Mouse (Mus musculus): Measurements from ENCODE around the gene Ddr2. TPM values are rescaled to one million over a fixed set of nuclear protein-coding genes. Genes with fewer than 3 reads are reported as not detected.

Gene Ddr2
- polyA plus RNA-seq, 1 experiment from 2014 or later, result 53.6 TPM

GRCm38 (mm10) chr1:170149756-170150155 lies 39.2 kb upstream of the Ddr2 start:
- Histone ChIP-seq H3K4me1 (ENCODE audit: insufficient read depth) (no peaks in the 10 kb centered on the region), H3K9ac (no peak overlapping the region), H3K9me3 (ENCODE audit: low read depth, low read length) (no peaks in the 10 kb centered on the region), H3K4me2 (no peak overlapping the region), H3K36me3 (ENCODE audit: insufficient read depth) (peaks cover 31% of the 10 kb centered on the region; the same call in 1 of the 2 replicates), H3K4me3 (ENCODE audit: low read depth, low read length) (no peak overlapping the region), H3K27ac (ENCODE audit: low read depth) (no peak overlapping the region), H3K27me3 (ENCODE audit: insufficient read depth, low read length) (no peaks in the 10 kb centered on the region)
- TF ChIP-seq CTCF (IDR thresholded peaks at IDR 0.05; ENCODE audit: low read depth), result no peak
- DNase-seq, result no peak
- 82% methylated on average over 4 of the region's 4 CpGs for WGBS
- no peak for ATAC-seq (ENCODE audit: insufficient read depth)

- Histone ChIP-seq H3K9ac (no peak overlapping the region), H3K4me2 (no peak overlapping the region), H3K9me3 (ENCODE audit: low read depth, low read length) (no peaks in the 10 kb centered on the region), H3K36me3 (ENCODE audit: insufficient read depth) (peaks cover 40% of the 10 kb centered on the region), H3K27me3 (ENCODE audit: insufficient read depth, low read length) (no peaks in the 10 kb centered on the region), H3K4me3 (ENCODE audit: low read depth, low read length) (no peak overlapping the region), H3K27ac (ENCODE audit: low read depth) (no peak overlapping the region), H3K4me1 (ENCODE audit: insufficient read depth) (no peaks in the 10 kb centered on the region)
- no peak for DNase-seq
- no peak for TF ChIP-seq CTCF (IDR thresholded peaks at IDR 0.05; ENCODE audit: low read depth)
- WGBS, result 82% methylated on average over 6 of the region's 6 CpGs
- no peak for ATAC-seq (ENCODE audit: insufficient read depth)
These were observed 38.0 kb upstream of the Ddr2 start for GRCm38 (mm10) chr1:170148536-170148935.

- Histone ChIP-seq H3K4me1 (ENCODE audit: insufficient read depth) (no peaks in the 10 kb centered on the region), H3K27me3 (ENCODE audit: insufficient read depth, low read length) (no peaks in the 10 kb centered on the region), H3K4me2 (no peak overlapping the region), H3K4me3 (ENCODE audit: low read depth, low read length) (no peak overlapping the region), H3K9ac (no peak overlapping the region), H3K36me3 (ENCODE audit: insufficient read depth) (peaks cover 45% of the 10 kb centered on the region), H3K9me3 (ENCODE audit: low read depth, low read length) (no peaks in the 10 kb centered on the region), H3K27ac (ENCODE audit: low read depth) (no peak overlapping the region)
- TF ChIP-seq CTCF (IDR thresholded peaks at IDR 0.05; ENCODE audit: low read depth), result no peak
- 78% methylated on average over 9 of the region's 9 CpGs for WGBS
- no peak for DNase-seq
- ATAC-seq (ENCODE audit: insufficient read depth), result peak; percentile 31; the same call in 1 of the 2 replicates
These were observed 37.3 kb upstream of the Ddr2 start for GRCm38 (mm10) chr1:170147651-170148448.

- TF ChIP-seq CTCF (IDR thresholded peaks at IDR 0.05; ENCODE audit: low read depth), result no peak
- H3K36me3 ChIP-seq (ENCODE audit: insufficient read depth), result peaks cover 48% of the 10 kb centered on the region
- ATAC-seq (ENCODE audit: insufficient read depth), result no peak
- no peak for DNase-seq
- 93% methylated on average over 4 of the region's 4 CpGs for WGBS
- H3K9me3 ChIP-seq (ENCODE audit: low read depth, low read length), result no peaks in the 10 kb centered on the region
- no peaks in the 10 kb centered on the region for H3K4me1 ChIP-seq (ENCODE audit: insufficient read depth)
- H3K27me3 ChIP-seq (ENCODE audit: insufficient read depth, low read length), result no peaks in the 10 kb centered on the region
- no peak overlapping the region for H3K27ac ChIP-seq (ENCODE audit: low read depth)
- no peak overlapping the region for H3K9ac ChIP-seq
- no peak overlapping the region for H3K4me2 ChIP-seq
- no peak overlapping the region for H3K4me3 ChIP-seq (ENCODE audit: low read depth, low read length)
These were observed 35.0 kb upstream of the Ddr2 start for GRCm38 (mm10) chr1:170145606-170146005.

GRCm38 (mm10) chr1:170142256-170142871 lies 31.8 kb upstream of the Ddr2 start:
- Histone ChIP-seq H3K27me3 (ENCODE audit: insufficient read depth, low read length) (no peaks in the 10 kb centered on the region), H3K9me3 (ENCODE audit: low read depth, low read length) (no peaks in the 10 kb centered on the region), H3K4me3 (ENCODE audit: low read depth, low read length) (no peak overlapping the region), H3K36me3 (ENCODE audit: insufficient read depth) (peaks cover 30% of the 10 kb centered on the region), H3K4me1 (ENCODE audit: insufficient read depth) (no peaks in the 10 kb centered on the region), H3K27ac (ENCODE audit: low read depth) (no peak overlapping the region), H3K4me2 (no peak overlapping the region), H3K9ac (no peak overlapping the region)
- no peak for ATAC-seq (ENCODE audit: insufficient read depth)
- DNase-seq, result no peak
- TF ChIP-seq CTCF (IDR thresholded peaks at IDR 0.05; ENCODE audit: low read depth), result no peak
- 94% methylated on average over 8 of the region's 8 CpGs for WGBS

GRCm38 (mm10) chr1:170141626-170142025 lies 31.1 kb upstream of the Ddr2 start:
- no peak overlapping the region for H3K4me2 ChIP-seq
- no peaks in the 10 kb centered on the region for H3K27me3 ChIP-seq (ENCODE audit: insufficient read depth, low read length)
- H3K4me3 ChIP-seq (ENCODE audit: low read depth, low read length), result no peak overlapping the region
- peaks cover 29% of the 10 kb centered on the region for H3K36me3 ChIP-seq (ENCODE audit: insufficient read depth)
- no peak for DNase-seq
- H3K9me3 ChIP-seq (ENCODE audit: low read depth, low read length), result no peaks in the 10 kb centered on the region
- 90% methylated on average over 5 of the region's 5 CpGs for WGBS
- no peak overlapping the region for H3K9ac ChIP-seq
- ATAC-seq (ENCODE audit: insufficient read depth), result no peak
- H3K27ac ChIP-seq (ENCODE audit: low read depth), result no peak overlapping the region
- H3K4me1 ChIP-seq (ENCODE audit: insufficient read depth), result no peaks in the 10 kb centered on the region
- TF ChIP-seq CTCF (IDR thresholded peaks at IDR 0.05; ENCODE audit: low read depth), result no peak

GRCm38 (mm10) chr1:170136351-170137009 lies 25.9 kb upstream of the Ddr2 start:
- Histone ChIP-seq H3K9me3 (ENCODE audit: low read depth, low read length) (no peaks in the 10 kb centered on the region), H3K27ac (ENCODE audit: low read depth) (no peak overlapping the region), H3K4me2 (no peak overlapping the region), H3K4me1 (ENCODE audit: insufficient read depth) (no peaks in the 10 kb centered on the region), H3K4me3 (ENCODE audit: low read depth, low read length) (no peak overlapping the region), H3K9ac (no peak overlapping the region), H3K36me3 (ENCODE audit: insufficient read depth) (peaks cover 3% of the 10 kb centered on the region; the same call in 1 of the 2 replicates), H3K27me3 (ENCODE audit: insufficient read depth, low read length) (no peaks in the 10 kb centered on the region)
- DNase-seq (peak; percentile 91), ATAC-seq (ENCODE audit: insufficient read depth) (peak; percentile 93)
- peak; percentile 87 for TF ChIP-seq CTCF (IDR thresholded peaks at IDR 0.05; ENCODE audit: low read depth)
- WGBS, result 13% methylated on average over 7 of the region's 7 CpGs

Measured in lung, embryonic 14.5 days (tissue).